Mouse (Mus musculus) large intestine, adult 2 months (tissue): ENCODE data around the gene Adamtsl2. TPM values are rescaled to one million over a fixed set of nuclear protein-coding genes. Genes with fewer than 3 reads are reported as not detected.

Experiments used
- DNase-seq: peaks from one replicate; pipeline ENCODE4 v3.0.0-alpha.2; 2012; ENCODE audit warnings: low read depth, low spot score
- WGBS: fragments of 180-500 bp; shearing (Covaris S2); methylation state at CpG from one replicate; pipeline ENCODE4 v1.1.7; 2018; 5-methylcytosine and 5-hydroxymethylcytosine counted together
- polyA plus RNA-seq: library from polyadenylated mRNA; depleted of rRNA; stranded (reverse); fragments of >200 nt; gene quantifications from 2 replicates; pipeline ENCODE4 v1.2.3, GENCODE M21; 2012

Gene Adamtsl2
- polyA plus RNA-seq, 1 experiment, result 1.3 TPM

DNA sequence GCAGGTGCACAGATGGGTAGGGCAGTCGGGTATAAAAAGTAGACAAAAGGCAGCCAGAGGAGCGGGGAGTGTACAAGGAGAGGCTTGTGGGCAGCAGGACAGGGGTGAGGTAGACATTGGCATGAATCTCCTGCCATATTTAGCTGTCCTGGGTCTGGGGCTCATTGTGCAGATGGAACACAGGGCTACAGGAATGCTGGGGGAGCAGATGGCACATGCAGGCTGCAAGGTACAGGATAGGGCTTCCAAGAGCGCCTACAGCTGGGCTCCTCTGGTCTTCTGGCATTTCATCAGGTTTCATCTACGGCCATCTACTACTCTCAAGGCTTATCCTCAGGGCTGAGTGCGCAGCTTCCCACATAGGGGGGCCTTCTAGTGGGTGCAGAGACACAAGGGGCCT, 29.9 kb downstream of the Adamtsl2 start:
- no peak for DNase-seq
- whole genome bisulfite sequencing, result 71% methylated on average over 5 of the region's 5 CpGs

DNA sequence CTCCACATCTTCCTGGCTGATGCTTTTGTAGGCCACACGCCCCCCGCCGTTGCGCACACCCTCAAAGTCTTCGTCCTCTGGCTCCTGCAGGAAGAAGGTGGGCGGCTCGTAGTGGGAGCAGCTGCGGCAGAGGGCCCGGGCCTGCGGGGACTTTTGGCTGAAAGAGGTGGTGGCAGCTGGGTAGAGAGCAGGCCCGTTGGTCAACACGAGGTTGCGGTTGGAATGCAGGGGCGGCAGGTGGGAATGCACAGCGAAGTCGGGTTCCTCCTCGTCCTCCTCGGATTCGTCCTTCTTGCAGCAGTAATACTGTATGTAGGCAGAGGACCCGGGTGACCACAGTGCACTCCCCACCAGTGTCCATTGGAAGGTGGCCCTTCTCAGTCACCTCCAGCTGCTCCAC, 33.4 kb downstream of the Adamtsl2 start:
- DNase-seq, result no peak
- 77% methylated on average over 20 of the region's 20 CpGs for WGBS

DNA sequence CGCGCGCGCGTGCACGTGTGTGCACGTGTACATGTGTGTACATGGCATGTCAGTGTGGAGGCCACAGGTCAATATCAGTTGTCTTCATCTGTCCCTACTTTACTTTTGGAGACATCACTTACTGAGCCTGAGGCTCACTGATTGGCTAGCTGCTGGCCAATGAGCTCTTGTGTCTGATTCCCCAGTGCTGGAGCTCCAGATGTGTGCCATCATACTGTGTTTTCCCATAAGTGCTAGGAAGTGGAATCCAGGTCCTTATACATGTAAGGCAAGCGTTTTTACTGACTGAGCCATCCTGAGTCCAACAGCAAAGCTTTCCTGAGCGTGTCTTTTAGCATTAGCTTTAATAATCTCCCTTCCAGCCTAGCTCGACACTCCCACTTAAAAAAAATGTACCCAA, 35.0 kb downstream of the Adamtsl2 start:
- DNase-seq, result no peak
- WGBS, result 82% methylated on average over 10 of the region's 10 CpGs

DNA sequence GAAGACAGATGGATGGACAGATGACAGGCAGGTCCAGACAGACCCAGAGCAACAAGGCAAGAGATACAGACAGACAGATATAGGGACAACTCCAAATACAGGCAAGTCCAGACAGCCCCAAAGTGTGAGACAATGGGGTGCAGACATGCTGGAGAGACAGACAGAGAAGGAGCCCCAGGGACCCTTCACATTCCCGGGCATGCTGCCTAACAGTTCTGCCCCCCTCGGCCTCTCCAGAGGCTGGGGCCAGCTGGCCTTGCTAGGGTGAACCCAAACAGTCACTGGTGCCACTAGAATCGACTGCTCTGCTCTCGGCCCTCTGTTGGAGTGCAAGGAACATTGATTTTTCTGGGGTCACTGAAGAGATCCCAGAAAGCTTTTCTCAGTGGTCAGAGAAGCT, 39.3 kb downstream of the Adamtsl2 start:
- DNase-seq, result no peak
- 46% methylated on average over 4 of the region's 4 CpGs for WGBS

DNA sequence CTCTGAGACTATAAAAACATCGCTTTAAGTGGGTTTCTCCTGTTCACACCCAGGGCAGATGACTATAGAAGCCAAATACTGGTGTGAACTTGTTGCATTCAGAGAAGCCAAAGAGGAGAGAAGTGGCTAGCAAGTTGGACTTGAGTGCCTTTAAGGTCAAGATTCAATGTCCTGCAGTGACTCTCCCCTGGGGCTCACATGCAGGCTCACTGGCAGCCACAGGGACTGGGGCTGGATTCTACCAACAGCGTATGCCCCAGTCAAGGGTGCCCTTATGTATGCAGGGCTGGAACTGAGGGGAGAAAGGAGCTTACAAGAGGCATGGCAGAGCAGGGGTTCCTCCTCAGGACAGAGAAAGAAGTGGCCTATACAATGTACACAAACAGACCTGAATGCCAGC, 40.6 kb downstream of the Adamtsl2 start:
- WGBS, result 89% methylated on average over 2 of the region's 2 CpGs
- DNase-seq, result no peak

DNA sequence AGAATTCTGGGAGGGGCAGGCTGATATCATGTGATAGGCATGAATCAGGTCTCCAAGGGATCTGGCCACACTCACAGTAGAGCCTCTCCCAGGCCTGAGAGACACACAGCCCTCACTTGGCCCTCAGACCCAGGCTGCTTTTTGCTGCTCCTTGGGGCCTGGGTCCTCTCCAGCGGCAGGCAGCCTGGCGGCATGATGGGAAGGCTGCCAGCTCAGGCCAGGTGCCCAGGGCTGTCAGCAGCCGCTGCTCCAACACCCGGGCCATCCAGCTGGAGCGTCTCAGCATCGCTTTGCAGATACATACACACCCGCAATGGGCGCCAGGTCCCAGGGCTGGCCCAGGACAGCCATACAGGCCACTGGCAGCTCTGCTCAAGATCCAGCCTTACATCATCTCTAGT, 41.1 kb downstream of the Adamtsl2 start:
- WGBS, result 37% methylated on average over 8 of the region's 8 CpGs
- no peak for DNase-seq

DNA sequence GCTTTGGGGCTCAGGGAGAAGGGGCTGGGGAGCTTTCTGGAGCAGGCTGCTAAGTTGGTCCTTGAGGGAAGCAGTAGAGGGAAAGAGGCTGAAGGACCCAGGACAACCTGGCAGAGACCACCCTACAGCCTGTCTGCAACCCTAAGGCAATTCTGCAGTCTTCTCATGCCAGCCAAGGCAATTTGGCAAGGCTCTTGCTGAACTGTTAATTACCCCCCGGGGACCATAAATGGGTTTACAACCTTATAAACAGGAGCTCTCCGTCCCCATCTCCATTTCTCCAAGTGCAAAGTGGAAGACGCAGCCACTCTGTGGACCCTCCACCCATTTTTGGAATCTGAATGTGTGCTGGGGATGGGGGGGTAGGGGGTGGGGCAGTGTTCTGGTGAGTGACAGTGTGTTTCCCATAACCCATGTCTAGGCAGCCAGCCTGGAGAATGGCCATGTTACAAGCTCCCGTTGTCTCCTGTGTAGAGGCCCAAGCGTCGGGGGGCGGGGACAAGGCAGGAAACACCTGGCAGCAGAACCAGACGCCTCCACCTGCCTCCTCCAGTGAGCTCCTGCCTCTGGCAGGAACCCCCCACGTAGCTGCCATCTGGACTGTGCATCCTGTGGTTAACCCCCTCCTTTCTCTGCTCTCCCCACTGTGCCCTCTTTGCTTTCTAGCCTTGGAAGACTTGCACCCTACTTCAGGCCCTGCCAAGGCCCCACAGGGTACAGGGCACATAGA, 42.6 kb downstream of the Adamtsl2 start:
- DNase-seq, result no peak

DNA sequence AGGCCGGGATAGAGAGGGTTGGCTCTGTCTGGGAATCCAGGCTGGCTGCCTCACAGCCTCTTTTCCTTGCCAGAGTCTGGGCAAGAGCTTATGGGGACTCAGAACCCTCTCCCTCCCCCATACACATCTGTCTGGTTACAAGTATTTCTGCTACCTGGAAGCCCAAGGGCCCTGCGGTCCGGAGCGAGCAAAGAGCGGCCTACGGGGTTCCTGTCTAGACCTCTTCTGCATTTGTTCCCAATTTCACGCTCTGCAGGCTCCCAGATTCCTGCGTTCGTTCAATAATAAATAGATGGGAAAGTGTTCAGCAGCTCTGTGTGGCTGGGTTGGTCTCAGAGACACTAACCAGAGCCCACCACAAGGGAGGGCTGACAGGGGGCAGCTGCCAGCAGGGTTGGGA, 43.4 kb downstream of the Adamtsl2 start:
- WGBS, result 76% methylated on average over 9 of the region's 9 CpGs
- no peak for DNase-seq

More for the DNA sequence above, 42.6 kb downstream of the Adamtsl2 start:
- WGBS, result 6% methylated on average over 9 of the region's 9 CpGs

DNA sequence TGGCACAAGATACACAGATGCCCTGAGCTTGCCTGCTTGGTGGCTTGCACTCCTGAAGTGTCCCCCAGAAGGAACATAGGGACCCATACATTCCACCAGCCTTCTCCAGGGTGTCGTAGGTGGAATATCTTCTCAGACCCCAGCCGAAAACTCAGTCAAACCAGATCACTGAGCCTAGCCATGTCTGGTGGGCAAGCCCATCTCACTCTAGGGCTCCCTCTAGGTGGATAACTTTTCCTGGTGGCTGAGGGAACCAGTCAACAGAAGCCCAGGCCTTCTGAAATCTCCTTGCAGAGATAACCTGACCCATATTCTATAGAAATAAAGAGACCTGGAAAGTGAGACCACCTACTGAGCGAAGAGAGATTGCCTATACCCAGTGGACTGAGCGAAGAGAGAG, 43.9 kb downstream of the Adamtsl2 start:
- DNase-seq, result no peak

DNA sequence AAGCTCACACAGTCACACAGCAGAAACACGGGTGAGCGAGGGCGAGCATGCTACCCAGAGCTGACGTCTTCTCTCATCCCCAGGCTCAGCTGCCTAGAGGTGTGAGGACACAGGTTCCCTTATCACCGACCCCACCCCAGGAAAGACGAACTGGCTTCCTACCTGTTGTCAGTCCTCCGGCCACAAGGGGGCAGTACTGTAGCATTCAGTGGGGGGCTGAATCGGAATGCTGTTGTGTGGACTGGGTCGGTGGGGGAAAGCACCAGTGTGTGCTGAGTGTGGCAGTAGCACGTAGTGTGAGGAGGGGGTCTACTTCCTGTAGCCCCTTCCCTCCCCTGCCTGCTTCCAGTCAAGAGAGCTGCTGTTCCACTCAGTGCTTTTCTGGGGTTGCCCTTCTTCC, 46.8 kb downstream of the Adamtsl2 start:
- WGBS, result 37% methylated on average over 10 of the region's 10 CpGs
- no peak for DNase-seq

More for the DNA sequence above, 43.9 kb downstream of the Adamtsl2 start:
- 93% methylated on average over 4 of the region's 4 CpGs for WGBS

DNA sequence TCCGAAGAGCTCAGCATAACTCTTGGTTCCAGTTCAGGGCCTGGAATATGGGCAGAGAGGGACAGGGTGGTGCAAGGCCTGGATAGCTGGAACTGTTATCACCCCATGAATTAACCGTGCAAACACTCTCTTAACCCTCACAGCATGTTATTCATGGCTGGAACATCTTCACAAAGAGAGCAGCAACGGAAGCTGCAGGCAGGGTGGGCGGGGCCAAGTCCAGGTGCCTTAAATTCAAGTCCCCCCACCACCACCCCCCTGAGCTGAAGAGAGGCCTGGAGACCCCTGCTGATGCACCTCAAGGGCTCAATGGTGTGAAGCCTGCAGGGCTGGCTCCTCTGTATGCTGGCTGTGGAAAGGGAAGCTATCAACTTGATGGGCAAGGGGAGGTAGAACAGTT, 47.3 kb downstream of the Adamtsl2 start:
- WGBS, result 58% methylated on average over 4 of the region's 4 CpGs
- DNase-seq, result no peak

DNA sequence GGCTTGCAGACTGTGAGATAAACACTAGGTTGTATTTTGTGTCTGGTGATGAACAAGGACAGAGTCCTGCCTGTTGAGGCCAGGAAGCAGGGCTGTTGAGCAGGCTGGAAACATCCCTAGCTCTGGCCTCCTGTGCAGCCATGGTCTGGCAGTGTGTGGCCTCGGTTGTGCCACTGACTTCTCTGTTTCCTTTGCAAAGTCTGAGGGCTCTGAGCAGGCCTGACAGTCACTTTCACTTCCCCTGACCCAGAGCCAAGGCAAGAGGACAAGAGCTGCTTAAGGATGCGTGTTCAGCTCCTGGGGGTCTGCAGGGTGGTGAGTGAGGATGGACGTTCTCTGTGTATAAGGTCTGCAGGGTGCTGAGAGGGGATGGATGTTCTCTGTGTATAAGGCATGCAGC, 49.8 kb downstream of the Adamtsl2 start:
- 52% methylated on average over 3 of the region's 3 CpGs for WGBS
- no peak for DNase-seq

DNA sequence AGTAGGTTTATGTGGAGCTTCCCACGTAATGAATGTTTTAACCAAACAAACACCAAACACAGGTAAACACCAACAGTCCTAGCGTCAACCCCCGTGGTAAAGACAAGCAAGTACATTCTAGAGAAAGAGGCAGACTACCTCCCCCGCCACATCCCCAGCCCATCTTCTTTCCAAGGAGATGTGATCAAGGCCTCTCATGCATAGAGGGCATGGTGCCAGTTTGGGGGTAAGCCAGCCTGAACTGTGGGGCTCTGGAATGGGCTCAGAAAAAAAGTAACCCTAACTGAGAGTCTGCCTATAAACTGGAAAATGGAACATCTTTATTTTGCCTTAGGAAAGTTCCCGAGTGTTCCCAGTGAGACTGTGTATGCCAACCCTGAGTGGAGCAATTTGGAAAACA, 56.8 kb downstream of the Adamtsl2 start:
- 50% methylated on average over 5 of the region's 5 CpGs for WGBS
- no peak for DNase-seq

DNA sequence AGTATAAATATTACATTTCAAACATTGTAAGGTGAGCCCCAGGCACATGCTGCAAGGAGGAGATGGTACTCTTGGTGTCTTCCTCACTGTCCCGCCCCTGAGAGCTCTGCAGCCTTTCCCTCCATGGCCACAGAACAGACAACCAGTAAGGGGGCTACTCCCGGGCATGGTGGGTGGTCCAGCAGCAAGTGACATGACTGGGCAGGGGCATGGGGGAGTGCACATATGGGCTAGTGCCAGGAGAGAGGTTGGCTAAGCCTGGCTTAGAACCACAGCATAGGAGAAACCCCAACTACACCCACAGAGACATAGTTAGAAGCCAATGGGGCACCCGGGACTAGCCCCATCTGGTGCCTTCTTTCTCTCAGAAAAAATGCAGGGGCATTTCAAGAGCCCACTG, 57.2 kb downstream of the Adamtsl2 start:
- no peak for DNase-seq
- 58% methylated on average over 3 of the region's 3 CpGs for WGBS

DNA sequence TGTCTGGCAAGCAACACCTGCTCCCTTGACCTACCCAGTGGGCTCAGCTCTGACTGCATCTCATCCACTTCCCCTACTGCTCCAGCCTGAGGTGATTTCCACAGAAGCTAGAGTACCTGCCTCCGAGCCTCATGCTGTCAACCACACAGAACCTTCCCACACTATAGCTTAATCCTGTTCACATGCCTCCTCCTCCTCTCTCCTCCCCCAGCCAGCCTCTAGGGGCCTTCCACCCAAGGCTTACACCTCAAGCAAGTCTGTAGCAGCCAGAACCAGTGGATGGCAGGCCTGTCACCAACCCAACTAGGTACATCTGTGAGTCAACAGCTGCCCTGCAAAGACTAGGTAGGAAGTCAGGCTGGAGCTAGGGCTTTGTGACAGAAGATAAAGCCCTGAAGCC, 57.6 kb downstream of the Adamtsl2 start:
- 68% methylated on average over 1 of the region's 1 CpGs for WGBS
- DNase-seq, result no peak

DNA sequence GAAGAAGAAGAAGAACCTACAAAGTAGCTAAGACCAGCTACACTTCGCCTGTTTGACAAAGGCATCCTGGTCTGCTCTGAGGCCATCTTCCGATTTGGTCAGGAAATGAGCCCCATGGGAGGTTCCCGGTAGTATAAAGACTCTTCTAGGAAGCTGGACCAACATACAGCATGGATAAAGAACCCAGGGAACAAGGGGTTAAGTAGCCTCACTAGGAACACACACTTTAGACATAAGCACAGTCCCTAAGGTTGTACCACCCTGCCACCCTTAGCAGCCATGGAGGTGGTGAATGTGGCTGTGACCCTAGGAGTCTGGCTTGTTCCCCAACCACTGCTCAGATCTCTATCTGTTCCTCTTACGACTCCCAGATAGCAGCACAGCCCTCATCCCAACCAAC, 59.2 kb downstream of the Adamtsl2 start:
- WGBS, result 58% methylated on average over 4 of the region's 4 CpGs
- DNase-seq, result no peak

DNA sequence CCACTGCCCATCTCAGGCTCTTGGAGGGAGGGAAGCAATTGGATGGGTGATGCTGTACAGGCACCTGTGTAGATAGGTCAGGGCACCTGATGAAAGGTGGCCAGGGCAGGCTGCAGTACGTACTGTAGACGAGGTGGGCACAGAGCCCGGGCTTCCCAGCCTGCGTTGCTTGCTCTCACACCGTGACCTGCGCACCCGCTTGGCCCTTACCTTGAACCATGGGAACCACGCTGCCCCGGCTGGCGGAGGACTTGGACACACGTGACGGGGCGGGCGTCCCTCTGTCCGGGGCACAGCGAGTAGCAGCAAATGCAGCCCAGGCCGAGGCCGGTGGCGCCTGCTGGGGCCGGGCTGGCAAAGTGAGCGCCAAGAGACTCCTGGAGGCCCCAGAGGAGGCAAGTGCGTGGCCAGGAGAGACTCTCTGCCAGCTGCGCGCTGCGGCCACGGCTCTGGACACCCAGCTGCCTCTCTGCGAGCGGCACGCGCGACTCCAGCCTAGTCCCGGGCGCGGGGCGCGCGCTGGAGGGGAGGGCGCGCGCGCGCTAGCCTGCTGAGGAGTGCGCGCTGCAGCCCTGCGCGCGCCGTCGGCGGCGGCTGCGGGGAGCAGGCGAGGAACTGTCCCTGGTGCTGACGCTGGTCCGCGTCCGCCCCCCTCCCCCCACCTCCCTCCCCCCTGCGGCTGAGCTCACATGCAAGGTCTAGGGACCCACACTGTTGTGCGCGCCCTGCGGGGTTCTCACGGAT, 62.9 kb downstream of the Adamtsl2 start, which contains the start of gene Fam163b:
TSS of gene Fam163b (minus strand) at position 542 of the 744 bp plus-strand sequence.
- WGBS, result 2% methylated on average over 60 of the region's 62 CpGs
- DNase-seq, result no peak

DNA sequence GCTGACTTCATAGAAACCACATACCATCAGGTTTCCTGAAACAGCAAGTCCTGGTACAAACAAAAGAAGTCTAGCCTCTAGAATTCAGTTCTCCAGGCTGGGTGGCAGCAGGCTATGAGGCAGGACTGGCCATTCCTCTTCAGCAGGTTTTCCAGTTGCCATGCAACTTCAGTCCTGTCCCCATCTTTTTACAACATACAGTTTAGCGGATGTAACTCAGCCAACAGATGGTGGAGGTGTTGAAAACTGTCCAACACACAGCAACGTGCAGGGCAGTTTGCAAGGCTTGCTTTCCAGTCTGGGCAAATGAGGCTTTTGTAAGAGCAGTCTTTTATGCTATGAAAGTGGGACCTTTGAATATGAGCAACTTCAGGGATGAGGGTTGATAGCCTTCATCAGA, 65.8 kb downstream of the Adamtsl2 start:
- 57% methylated on average over 2 of the region's 2 CpGs for WGBS
- DNase-seq, result no peak

DNA sequence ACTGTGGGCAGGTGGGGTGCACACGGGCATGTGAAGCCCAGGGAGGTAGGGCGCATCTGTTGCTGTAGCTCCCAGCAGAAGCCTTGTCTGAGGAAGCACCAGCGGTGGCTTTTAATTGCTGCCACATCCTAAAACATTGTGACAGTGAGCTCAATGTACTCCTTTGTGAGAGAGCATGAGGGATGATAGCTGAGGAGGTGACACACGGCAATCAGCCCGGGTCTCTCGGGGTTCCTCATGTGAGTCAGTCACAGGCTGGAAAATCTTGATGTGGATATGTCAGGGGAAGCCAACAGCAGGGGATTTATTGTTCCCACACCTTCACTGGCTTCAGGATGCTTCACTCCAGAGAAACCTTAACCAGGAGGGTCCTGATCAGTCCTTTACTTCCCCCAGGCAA, 67.7 kb downstream of the Adamtsl2 start:
- no peak for DNase-seq
- WGBS, result 70% methylated on average over 6 of the region's 6 CpGs

DNA sequence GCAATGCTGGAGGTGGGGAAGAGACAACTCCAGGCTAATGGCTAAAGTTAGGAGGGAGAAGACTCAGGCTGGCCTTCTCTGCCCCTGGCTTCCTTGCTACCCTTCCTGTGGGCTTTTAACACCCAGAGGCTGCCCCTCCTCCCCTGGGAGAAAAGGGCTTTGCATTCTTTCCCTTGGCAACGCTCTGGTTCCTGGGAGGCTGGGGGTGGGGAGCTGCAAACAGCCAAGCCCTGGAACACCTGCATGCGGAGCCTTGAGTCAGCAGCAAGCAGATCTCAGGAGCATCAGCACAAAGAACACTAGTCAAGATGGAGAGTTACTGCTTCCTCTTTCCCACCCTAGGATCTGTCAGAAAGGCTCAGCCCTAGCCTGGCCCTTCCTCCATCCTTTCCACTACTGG, 70.3 kb downstream of the Adamtsl2 start:
- DNase-seq, result no peak
- 5% methylated on average over 2 of the region's 2 CpGs for WGBS

DNA sequence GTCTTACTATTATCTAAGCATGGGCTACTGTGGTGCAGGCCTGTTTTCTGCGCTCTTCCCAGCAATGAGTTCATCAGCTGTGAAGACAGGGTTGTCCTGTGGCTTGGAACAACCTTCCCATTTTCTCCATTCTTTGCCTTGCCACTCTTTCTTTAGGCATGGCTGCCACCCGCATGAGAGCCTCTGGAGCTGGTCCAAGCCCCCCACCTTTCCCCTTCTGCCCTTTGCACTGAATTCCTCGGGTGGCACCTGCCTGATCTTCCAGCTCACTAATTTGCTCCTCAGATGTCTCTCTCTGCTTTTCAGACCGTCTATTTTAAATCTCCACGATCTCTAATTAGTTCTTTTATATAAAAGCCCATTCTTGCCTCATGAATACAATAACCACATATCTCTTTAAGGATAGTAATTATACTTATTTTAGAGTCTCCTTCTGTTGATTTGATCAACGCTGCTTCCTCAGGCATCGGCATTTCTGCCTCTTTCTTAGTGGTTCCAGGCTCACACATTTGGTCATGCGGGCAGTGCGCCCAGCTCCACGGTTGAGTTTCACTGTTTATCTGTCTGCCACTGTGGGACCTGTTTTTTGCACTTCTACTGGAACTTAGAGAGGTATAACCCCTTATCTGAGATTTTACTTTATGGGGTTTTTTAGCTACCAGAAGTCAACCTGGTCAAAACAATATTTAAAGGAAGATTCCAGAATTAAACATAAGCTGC, 75.4 kb downstream of the Adamtsl2 start:
- no peak for DNase-seq
- WGBS, result 71% methylated on average over 10 of the region's 10 CpGs
